Mouse (Mus musculus): Measurements from ENCODE around the gene Etl4.
"Not testable (repeated sequence)": the region's sequence is repeated elsewhere in the genome, so short reads cannot be mapped to it uniquely, and the experiment has no call there.

Gene Etl4

DNA sequence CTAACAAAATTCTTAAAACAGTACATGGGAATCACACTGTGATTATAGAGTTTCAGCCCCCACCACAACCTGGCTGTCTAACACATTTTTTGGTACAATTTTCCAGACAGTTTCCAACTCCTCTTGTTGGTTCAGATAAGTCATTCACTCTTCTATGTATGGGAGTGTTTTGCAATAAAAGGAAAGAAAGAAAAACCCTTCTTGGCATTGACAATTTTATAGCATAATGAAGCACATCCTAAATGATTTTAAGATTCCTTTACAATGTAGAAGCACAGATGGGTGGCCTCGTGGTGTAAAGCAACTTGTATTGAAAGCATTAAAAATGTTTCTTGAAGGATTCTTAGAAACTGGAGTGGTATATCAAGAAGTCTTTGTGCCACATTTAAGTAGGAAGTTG, 415.4 kb downstream of the Etl4 start:
- no peak for DNase-seq

DNA sequence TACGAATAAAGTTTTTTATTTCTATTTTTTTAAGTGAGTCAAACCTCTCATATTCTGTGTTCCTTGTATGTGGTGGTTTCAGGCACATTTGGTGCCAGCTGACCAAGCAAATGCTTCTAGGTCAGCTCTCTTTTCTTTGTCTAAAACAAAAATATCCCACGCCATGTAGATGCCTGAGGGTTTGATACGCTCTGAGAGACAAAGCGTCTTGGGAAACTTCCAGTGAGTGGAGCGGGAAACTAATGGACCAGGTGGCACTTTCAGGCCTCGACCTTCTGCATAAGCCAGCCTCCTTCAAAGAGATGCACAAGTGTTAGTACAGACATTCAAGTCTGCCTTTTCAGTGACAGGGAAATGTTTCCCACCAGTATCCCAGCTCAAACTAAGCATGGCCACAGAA, 426.6 kb downstream of the Etl4 start:
- DNase-seq, result peak; percentile 2

DNA sequence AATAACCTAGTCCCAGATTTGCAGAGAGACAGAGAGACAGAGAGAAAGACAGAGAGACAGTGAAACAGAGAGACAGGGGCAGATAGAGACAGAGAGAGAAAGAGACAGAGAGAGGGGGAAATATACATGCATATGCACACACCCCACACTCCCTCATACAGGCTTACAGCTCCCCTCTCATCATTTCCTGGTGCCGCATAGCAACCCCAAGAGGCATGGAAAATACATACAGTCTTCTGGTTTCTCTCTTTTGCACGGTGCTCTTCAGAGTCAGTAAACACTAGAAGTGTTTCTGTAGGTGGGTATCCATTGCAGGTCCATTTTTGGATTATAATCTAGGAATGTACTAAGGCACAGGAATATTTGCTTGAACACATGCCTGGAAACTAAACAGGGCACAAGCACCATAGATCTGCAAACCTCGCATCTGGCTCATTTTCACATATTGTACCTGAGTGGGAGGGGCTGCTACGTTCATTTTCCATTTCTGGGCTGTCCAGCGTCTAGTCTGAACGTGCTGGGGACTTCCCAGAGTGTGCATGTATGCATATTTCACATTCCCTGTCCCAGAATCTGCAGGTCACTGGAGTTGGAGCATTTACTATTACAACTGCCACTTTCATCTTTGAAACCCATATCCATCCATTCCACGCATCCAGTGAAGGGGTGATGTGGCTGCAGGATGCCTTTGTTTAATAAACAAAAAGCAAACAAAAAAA, 429.6 kb downstream of the Etl4 start:
- no peak for DNase-seq

DNA sequence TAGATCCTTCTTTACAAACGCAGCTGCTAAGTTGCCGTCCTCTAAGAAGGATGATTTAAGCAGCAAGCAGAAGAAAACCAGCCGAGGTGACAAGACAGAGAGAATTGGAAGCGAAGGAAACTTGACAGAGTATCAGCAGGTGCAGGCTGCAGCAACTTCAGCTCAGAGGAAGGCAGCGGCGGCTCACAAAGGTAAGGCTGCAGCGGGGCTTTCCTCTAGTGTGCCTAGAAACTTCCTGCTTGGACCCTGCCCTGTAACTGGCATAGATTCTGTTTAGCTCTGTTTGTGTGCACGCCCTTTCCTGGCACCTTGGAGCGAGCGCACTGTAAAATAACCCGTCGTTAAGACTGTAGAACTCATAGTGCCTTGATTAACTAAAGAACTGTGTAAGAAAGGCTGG, 430.3 kb downstream of the Etl4 start:
- DNase-seq, result no peak

DNA sequence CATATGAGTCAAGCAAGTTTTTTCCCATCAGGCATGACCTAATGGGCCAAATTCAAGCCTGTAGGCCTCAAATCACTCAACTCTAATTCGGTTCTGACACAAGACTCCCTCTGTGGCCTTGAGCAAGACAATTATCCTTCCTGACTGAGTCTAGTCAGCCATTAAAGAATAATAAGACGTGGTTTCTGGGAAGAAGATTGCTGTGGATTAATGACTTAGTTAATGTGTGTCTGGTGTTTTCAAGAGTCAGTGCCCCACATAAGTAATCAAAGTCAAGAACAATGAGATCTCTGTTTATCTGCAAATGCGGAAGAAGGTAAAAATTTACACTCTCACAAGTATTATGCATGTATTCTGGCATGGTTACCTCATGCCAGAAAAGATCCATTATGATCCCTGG, 437.3 kb downstream of the Etl4 start:
- DNase-seq, result no peak

DNA sequence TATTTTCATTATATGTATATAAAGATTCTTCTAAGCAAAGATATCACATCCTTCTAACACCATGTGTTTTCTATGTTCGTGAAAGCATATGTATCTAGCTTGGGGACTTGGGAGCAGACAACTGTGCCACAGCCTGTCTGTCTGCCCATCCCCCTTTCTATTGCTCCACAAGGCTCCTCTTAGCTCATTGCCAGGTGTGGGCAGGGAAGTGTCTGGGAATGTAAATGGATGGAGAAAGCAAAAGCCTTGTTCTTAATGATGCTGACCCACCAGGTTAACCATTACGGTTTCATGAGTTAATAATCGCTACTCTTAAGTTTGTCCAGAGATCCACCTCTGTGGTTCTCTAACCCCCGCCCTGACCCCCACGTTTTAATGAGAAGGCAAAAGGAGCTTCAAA, 439.7 kb downstream of the Etl4 start:
- no peak for DNase-seq

DNA sequence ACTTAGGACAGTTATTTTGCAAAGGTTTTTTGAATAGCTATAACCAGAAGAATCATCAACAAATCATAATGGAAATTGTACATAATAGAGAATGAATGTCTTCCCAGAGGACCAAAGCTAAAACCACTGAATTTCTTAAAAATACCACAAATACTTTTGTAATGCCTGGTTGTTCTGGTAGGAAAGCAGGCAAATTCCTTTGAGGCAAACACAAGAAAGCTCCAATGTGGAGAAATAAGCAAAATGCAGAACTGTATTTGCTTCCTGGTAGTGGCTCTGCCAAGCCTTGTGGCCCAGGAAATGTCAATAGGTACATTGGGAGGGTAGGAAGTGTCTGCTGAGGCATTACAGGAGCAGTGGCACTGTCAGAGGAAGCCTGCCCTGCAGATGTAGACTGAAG, 443.2 kb downstream of the Etl4 start:
- DNase-seq, result no peak

DNA sequence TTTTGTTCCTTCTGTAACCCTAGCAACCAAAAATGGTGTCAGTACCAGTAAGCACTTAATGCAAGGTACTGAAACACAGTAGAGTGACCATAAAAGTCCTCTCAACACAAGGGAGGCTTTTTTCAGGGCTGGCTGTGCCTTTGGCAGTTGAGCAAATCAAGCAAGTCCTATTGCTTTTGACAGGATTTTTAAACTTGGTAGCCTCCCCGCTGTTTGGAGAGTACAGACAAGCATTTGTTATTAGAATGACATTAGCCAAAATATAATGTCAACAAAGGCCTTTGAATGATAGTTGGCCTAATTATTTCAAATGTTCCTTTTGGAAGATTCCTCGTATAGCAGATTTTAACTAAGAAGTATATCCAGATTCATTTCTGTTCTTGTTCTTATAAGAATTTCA, 467.4 kb downstream of the Etl4 start:
- DNase-seq, result no peak

DNA sequence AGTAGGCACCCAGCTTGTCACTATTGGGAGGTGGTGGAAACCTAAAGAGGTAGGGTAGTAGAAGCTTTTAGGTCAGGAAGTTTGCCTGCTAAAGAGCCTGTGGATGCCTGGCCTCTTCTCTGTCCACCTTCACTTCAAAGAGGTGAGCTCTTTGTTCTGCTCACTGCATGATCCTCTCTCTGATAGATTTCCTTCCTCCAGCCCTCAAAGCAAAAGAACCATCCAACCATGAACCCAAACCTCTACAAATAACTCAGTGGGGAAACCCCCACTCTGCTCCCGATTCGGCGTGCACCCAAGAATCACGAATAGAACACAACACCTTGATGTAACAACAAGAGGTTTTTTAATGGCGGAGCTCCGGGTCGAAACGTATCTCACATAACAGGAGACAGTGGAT, 471.3 kb downstream of the Etl4 start:
- DNase-seq, result not testable (repeated sequence)

DNA sequence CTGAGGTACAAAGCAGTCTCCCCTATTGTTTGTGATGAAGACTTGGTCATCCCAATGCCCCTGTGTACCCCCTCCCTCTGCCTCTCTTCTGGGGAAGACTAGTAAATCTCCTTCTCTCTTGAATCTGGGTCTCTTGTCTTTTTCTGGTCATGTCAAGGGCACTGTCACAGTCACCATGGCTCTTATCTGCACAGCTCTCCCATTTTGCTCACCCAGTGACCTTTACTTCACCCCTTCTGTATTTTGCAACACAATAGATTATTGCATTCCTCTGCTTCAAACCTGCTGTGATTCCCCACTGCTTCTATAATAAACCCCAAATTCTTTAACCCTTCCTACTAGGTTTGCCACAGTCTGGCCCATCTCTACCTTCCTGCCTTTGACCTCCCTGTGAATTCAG, 484.5 kb downstream of the Etl4 start:
- no peak for DNase-seq

DNA sequence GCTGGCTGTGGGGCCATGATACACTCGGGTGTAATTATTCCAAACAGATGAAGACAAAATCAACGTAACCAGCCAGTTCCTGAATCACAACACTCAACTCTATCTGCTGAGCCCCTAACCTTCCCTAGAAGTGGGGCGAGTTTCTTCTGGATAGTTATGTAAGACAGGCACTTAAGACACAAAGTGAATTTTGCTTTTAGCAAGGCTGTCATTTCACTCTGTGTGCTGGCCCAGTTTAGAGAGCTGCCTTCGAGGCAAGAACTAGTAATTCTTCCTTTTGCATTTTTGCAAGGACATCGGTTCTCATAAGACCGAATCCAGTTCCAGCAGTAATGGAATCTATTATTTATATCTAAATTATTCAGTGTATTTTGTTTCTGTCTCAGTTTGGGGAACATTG, 487.4 kb downstream of the Etl4 start:
- no peak for DNase-seq

DNA sequence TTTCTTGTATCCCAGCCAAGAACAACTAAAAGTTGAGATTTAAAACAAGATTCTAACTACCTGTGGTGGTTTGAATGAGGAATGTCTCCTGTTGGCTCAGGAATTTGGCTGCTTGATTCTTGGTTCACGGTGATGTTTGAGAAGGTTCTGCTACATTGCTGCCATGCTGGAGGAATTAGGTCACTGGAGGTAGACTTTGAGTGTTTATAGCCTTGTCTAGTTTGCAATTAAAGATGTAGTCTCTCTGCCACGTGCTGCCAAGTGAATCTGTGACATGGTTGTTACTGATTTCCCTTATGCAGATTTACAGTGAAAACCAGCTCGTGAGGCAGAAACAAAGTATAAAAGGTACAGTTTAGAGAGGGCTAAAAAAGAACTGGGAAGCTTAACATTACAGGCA, 491.0 kb downstream of the Etl4 start:
- DNase-seq, result no peak

DNA sequence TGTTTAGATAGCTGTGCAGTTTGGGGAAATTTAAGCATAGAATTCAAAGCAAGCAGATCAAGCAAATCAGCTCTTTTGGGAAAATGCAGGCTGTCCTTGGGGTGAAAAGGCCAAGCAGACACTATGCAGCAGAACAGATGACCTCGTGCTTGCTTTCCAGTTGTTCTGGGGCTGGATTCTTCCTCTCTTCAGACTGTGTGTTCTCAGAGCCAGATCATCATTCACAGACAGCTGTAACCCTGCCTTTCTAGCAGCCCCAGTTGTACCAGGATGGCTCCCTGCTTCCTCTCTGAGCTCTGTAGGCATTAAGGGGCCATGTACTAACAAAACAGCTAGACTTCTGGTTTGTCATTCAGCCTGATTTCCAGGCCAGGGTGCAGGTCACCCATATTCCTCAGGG, 494.8 kb downstream of the Etl4 start:
- DNase-seq, result no peak

DNA sequence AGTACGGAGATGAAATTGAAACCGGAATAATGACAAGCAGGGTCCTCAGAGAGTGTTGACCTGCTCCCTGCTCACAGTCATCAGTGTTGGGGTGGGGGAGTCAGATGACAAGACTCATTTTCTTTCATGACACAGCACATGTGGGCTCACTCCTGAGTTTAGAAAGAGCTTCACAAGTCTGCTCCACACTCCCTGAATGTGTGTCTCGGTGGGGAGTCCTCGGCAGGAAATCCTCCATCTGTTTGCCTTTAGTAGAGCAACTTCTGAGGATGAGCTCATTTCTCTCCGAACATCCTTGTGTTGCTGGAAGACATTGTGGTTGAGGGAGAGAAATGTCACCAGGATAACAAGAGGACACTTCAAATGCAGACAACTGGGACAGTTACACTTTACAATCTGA, 497.5 kb downstream of the Etl4 start:
- no peak for DNase-seq

DNA sequence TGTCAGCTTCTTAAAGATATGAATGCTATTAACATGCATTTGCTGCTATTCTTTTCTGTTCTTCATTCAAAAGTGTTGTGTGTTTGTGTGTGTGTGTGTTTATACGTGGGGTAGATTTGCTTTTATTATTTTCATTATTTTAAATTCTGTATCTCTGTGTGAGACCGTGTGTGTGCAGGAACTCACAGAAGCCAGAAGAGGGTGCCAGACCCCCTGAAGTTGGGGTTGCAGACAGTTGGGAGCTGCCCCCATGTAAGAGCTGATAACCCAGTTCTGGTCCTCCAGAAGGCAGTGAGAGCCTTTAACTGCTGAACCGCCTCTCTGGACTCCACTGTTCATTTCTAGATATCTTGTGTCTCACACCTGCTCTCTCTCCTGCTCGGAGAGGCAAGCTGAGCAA, 505.3 kb downstream of the Etl4 start:
- no peak for DNase-seq

DNA sequence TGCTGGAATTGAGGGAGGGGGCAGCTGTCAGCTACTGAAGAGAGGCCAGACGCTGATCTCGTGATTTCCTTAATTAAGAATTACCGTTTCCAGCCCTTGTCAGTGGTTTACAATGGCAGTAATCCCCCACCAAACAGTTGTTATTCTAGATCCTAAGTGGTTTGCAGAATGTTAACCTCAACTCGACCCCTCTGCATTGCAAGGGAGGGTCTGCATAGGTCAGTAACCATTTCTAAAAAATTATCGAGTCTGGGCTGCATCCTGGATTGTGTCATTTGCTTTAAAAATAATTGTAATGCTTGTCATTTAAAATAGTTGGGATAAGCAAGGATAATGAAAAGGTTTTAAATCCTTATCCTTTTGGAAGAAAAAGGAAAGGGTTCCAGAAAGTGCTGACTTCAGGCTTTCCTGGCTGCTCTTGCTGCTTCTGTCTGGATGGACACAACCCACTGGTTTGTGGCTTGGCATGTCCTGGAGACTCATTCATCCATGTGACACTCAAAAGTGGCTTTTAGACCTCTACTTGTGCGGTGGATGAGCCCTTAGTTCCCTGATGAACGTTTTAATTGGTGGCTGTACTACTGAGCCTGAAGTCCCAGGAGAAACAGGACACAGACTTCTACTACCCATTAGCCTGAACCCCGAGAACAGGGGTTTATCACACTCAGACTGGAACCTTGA, 507.5 kb downstream of the Etl4 start:
- no peak for DNase-seq

DNA sequence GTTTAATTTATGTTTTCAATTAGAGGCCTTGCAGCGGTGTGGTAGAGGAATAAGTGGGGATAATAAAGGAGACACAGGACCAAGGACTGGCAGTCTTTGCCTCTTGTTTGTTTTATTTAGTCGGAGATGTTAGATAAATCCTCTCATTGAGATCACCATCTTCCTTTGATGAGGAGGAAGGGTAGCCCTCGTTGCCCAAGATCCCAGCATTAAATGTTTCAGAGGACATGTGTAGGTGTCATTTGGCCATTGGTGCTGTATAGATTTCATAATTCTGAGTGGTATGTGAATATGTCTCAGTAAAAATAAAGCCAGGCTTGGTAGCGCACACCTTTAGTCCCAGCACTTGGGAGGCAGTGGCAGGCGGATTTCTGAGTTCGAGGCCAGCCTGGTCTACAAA, 508.4 kb downstream of the Etl4 start:
- DNase-seq, result no peak

DNA sequence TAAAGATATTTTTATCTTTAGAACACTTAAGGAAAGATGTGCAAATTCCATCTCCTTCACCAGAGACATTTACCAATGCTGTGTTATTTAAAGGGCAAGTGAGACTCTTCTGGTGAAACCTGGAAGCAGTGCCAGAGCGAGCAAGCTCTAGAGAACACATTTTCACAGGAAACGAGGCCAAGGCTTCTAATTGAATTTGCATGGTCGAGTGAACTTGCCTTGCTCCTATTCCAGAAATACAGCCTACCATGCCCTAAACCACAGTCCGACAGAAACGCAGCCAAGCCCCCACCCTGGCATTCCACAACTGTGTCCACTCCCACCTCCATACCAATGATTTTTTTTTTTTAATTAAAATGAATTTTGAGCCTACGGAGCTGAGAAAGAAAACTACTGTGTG, 510.4 kb downstream of the Etl4 start:
- DNase-seq, result no peak

DNA sequence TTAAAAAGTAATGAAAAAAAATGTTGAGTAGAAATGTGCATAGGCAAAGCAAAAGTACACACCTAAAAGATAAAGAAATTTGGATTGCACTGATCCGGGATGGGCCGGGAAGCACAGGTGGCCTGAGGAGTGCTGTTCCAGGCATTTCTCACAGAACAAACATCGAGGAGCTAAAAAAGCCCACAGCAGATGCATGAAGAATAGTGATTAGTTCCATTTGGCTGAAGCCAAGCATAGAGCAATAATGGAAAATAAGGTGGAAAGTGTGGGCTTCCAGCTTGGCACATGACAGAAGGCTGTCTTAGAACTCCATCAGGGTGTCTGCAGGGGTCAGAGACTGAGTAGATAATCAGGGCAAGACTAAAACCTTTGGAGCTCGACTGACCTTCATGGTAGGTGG, 512.7 kb downstream of the Etl4 start:
- DNase-seq, result no peak

DNA sequence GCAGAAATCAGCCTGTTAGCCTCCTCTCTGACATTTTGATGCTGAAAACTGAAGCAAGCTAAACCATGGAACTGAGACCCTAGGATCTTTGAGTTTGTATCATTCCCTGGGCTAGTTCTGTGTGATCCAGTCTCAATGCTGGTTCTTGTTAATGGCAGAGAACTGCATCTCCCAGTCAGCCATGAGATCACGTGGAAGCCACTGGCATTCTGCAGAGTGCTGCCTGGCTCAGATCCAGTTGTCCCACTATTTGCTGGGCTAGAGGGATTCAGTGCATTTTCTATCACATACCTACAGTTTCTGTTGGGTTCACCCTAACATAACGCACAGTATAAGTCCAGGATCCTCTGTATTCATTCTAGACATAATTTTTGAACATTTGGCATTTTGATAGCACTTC, 524.1 kb downstream of the Etl4 start:
- DNase-seq, result no peak

DNA sequence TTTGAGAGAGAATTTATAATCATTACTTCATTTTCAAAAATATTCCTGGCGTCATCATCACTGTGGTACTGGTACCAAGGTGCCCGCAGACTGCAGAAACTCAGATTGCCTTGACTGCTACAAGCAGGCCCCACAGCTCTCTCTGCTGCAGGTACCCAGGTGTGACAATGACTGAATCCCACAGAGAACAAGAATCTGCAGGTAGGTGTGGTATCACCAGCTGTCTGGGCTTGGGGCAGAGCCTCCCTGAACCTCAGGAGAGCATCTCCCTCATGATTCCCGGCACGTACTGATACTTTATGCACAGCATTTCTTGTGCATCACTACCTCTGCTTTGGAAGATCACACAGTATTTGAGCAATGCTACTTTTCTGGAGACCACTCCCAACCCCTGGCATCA, 526.0 kb downstream of the Etl4 start:
- DNase-seq, result no peak

DNA sequence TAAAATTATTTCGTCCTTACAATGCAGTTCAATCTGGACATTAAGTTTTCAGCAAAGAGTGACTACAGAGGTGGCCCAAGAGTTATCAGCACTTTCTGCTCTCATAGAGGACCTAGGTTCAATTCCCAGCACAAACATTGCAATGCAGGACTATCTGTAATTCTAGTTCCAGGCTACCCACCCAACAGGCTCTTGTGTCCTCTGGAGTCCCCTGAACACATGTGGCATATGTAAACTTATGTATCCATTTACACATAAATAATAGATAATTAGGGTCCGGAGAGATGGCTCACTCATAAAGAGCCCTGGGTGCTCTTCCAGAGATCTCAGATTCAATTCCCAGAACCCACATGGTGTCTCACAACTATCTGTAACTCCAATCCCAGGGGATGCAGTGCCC, 533.2 kb downstream of the Etl4 start:
- no peak for DNase-seq

DNA sequence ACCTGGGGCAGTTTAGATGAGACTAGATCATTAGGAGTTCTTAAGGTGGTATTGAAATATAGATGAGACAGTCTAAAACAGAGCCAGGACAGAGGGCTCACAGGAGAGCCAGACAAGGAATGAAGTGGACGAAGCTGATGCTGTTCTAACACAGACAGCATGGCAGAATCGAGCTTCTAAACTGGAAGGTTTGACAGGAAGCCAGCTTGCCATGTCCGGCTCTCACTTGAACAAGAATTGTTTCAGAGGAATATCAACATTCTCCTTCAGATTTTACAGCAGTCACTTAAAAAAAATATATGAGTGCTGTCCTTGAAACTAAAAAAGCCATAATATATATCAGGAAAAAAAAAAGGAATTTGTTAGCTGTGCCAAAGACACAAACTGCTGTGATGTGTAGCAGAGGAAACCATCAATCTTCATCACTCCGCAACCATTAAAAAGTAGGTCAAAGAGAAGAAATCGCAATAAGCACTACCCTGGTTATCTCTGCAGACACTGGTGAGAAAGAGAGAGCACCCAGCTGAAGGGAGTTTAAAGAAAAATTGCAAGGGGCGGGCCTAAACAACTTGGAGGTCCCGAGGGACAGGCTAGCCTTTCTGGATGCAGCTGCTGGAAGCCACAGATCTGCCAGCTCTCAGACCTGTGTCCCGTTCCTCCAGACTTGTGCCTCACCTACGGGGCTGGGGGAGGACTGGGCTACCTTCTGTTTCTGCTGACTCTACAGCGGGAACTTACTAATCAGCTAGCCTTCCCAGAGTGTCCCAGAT, 534.3 kb downstream of the Etl4 start:
- DNase-seq, result no peak

Data from cerebellum, adult 11 months (tissue).